5 mouse cellular contexts compared by ENCODE assay signal in genomic region chr17:6624926-6625558, GRCm38 (mm10). TPM values are rescaled to one million over a fixed set of nuclear protein-coding genes. Genes with fewer than 3 reads are reported as not detected.
"Had no signal": no experiment of that assay in that cellular context is flagged by ENCODE, and none has a peak within 500 bp of the region (broad histone marks: within the 10 kb centered on the region; RNA-seq: fewer than 3 reads in every experiment).

No protein-coding gene starts in this region.

RNA-seq across cellular contexts. Expression of gene Sytl3, which starts 33.9 kb away (rescaled TPM):
- total RNA-seq: layer of hippocampus, postnatal 36 days; midbrain, postnatal 0 days had no signal
- polyA plus RNA-seq: liver, embryonic 11.5 days; midbrain, embryonic 11.5 days; neural tube, embryonic 11.5 days had no signal
